Mouse (Mus musculus) liver, adult 2 months (tissue): ENCODE results near the gene Lgmn.

Experiments
- CTCF ChIP-seq: fragments of 200-500 bp; IDR thresholded peaks from 2 replicates; pipeline ENCODE4 v1.5.1; 2011; ENCODE audit warnings: low read depth, low read length, control low read depth
- POLR2A ChIP-seq: fragments of 200-500 bp; IDR thresholded peaks from 2 replicates; pipeline ENCODE4 v1.6.1; 2011; ENCODE audit warnings: low read length, control low read depth; ENCODE audit not compliant: insufficient read depth; ENCODE audit errors: extremely low read depth

DNA sequence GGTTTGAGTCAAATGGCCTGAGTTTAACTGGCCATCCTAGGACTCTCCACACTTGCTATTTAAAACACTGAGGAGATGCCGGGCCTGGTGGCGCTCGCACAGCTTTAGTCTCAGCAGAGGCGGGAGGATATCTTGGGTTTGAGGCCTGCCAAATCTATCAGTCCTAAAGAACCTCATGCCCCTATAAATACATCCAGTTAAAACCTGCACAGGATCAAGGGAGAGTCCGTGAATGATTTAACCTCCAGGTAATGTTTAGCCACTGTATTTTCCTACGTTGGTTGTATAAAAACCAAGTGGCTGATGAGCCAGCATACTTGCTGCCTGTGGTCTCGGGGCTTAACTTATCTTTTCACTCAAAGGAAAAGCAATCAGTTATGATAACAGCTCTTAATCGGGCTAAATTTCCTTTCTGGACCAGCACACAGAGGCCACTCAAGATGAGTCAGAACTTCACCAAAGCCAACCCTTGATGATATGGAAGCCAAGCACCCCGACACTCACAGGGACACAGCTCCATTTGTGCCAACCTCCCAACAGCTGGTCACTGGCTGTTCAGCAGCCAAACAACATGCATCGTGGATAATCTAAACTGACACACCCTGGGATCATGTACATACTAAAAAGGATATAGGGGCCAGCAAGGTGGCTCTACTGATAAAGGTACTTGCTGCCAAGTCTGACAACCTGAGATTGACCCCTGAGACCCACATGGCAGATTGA, 19.3 kb downstream of the Lgmn start:
- TF ChIP-seq CTCF (no peak), POLR2A (no peak)
